Mouse (Mus musculus) kidney, embryonic 16.5 days (tissue): Measurements from ENCODE around the gene Dhrs1. TPM values are rescaled to one million over a fixed set of nuclear protein-coding genes. Genes with fewer than 3 reads are reported as not detected.
A peak's percentile ranks its signal among the peaks of the same experiment; 100 is the strongest.

ENCODE experiments used
- ATAC-seq: fragments of 200-750 bp; cut with Nextera tagmentation; 2 replicates; pipeline ENCODE4 v1.8.0; 2017; ENCODE audit warnings: moderate TSS enrichment; ENCODE audit not compliant: low FRiP score, low TSS enrichment
- H3K27ac ChIP-seq: fragments of 300-500 bp; sonication (generic); 2 replicates; pipeline ENCODE4 v1.5.1; 2014; ENCODE audit warnings: low read length
- H3K27me3 ChIP-seq: fragments of 300-500 bp; sonication (generic); 2 replicates; pipeline ENCODE4 v1.6.1; 2014; ENCODE audit warnings: low read length, control low read depth, mixed read lengths; ENCODE audit not compliant: insufficient read depth
- H3K36me3 ChIP-seq: fragments of 300-500 bp; sonication (generic); 2 replicates; pipeline ENCODE4 v1.6.1; 2014; ENCODE audit warnings: low read length, control low read depth, mixed read lengths; ENCODE audit not compliant: insufficient read depth
- H3K4me1 ChIP-seq: fragments of 300-500 bp; sonication (generic); 2 replicates; pipeline ENCODE4 v1.6.1; 2014; ENCODE audit warnings: low read length, control low read depth, mixed read lengths; ENCODE audit not compliant: insufficient read depth
- H3K4me2 ChIP-seq: fragments of 300-500 bp; sonication (generic); replicated peaks from 2 replicates; pipeline ENCODE4 v1.6.1; 2014; ENCODE audit warnings: low read depth, low read length
- H3K4me3 ChIP-seq: fragments of 300-500 bp; sonication (generic); 2 replicates; pipeline ENCODE4 v1.5.1; 2014; ENCODE audit warnings: mild to moderate bottlenecking, low read length
- H3K9ac ChIP-seq: fragments of 300-500 bp; sonication (generic); replicated peaks from 2 replicates; pipeline ENCODE4 v1.6.1; 2014; ENCODE audit warnings: low read length
- H3K9me3 ChIP-seq: fragments of 300-500 bp; sonication (generic); 2 replicates; pipeline ENCODE4 v1.6.1; 2016; ENCODE audit warnings: low read length, control low read depth
- WGBS: fragments of 180-500 bp; shearing (Covaris S2); extraction: QIAGEN DNeasy Blood & Tissue Kit; methylation state at CpG from one replicate; pipeline ENCODE4 v1.1.7; 2014; 5-methylcytosine and 5-hydroxymethylcytosine counted together
- polyA plus RNA-seq: library from polyadenylated mRNA; unstranded; fragments of >200 nt; fragmentation: Nextera tagmentation; extraction: Ambion mirVana; gene quantifications from 2 replicates; pipeline ENCODE4 v1.2.1, GENCODE M21; 2015

The Dhrs1 gene
- polyA plus RNA-seq, 1 experiment from 2014 or later: 119 TPM

- Histone ChIP-seq H3K36me3 (peaks cover 12% of the 10 kb centered on the region; the same call in 1 of the 2 replicates), H3K4me2 (no peak overlapping the region), H3K27me3 (peaks cover 15% of the 10 kb centered on the region), H3K4me3 (no peak overlapping the region), H3K9me3 (no peaks in the 10 kb centered on the region), H3K4me1 (peaks cover 6% of the 10 kb centered on the region; the same call in 1 of the 2 replicates), H3K9ac (no peak overlapping the region), H3K27ac (no peak overlapping the region)
- WGBS: 40% methylated on average over 6 of the region's 6 CpGs
- ATAC-seq: no peak
Measured at GRCm38 (mm10) chr14:55714893-55715292, 30.6 kb downstream of the Dhrs1 start.

GRCm38 (mm10) chr14:55713729-55714122 is 31.8 kb downstream of the Dhrs1 start, which contains the start of gene Tgm1:
Gene Tgm1 (minus strand): TSS chr14:55713926.
- Histone ChIP-seq H3K4me2 (peak within 1 kb of the TSS; percentile 53), H3K4me1 (peaks cover 6% of the 10 kb centered on the region; the same call in 1 of the 2 replicates), H3K36me3 (peaks cover 8% of the 10 kb centered on the region; the same call in 1 of the 2 replicates), H3K9ac (peak within 1 kb of the TSS; percentile 58; the same call in 1 of the 2 replicates), H3K27ac (0 out of 2 replicates have a peak within 1 kb of the TSS, but pooled peaks have one; percentile 25), H3K4me3 (peak within 1 kb of the TSS; percentile 31), H3K9me3 (no peaks in the 10 kb centered on the region), H3K27me3 (peaks cover 15% of the 10 kb centered on the region)
- WGBS: 25% methylated on average over 4 of the region's 4 CpGs
- ATAC-seq: no peak

GRCm38 (mm10) chr14:55713007-55713728 is 32.3 kb downstream of the Dhrs1 start:
- H3K27ac ChIP-seq: 0 out of 2 replicates have a peak overlapping the region, but pooled peaks have one; percentile 25
- peaks cover 6% of the 10 kb centered on the region; the same call in 1 of the 2 replicates for H3K4me1 ChIP-seq
- ATAC-seq: peak; percentile 47
- 12% methylated on average over 24 of the region's 25 CpGs for WGBS
- peak overlapping the region; percentile 58; the same call in 1 of the 2 replicates for H3K9ac ChIP-seq
- peak overlapping the region; percentile 31 for H3K4me3 ChIP-seq
- peak overlapping the region; percentile 53 for H3K4me2 ChIP-seq
- no peaks in the 10 kb centered on the region for H3K9me3 ChIP-seq
- H3K36me3 ChIP-seq: peaks cover 2% of the 10 kb centered on the region; the same call in 1 of the 2 replicates
- peaks cover 15% of the 10 kb centered on the region for H3K27me3 ChIP-seq

GRCm38 (mm10) chr14:55711786-55712185 is 33.7 kb downstream of the Dhrs1 start:
- Histone ChIP-seq H3K4me2 (no peak overlapping the region), H3K27ac (no peak overlapping the region)

GRCm38 (mm10) chr14:55709509-55709908 is 36.0 kb downstream of the Dhrs1 start:
- no peaks in the 10 kb centered on the region for H3K9me3 ChIP-seq
- ATAC-seq: no peak
- H3K4me1 ChIP-seq: peaks cover 6% of the 10 kb centered on the region; the same call in 1 of the 2 replicates
- WGBS: 89% methylated on average over 4 of the region's 4 CpGs
- H3K4me2 ChIP-seq: no peak overlapping the region
- no peaks in the 10 kb centered on the region for H3K36me3 ChIP-seq
- H3K27me3 ChIP-seq: peaks cover 15% of the 10 kb centered on the region
- H3K4me3 ChIP-seq: no peak overlapping the region
- no peak overlapping the region for H3K9ac ChIP-seq
- no peak overlapping the region for H3K27ac ChIP-seq

More at GRCm38 (mm10) chr14:55711786-55712185, 33.7 kb downstream of the Dhrs1 start:
- no peak for ATAC-seq
- no peaks in the 10 kb centered on the region for H3K9me3 ChIP-seq
- peaks cover 6% of the 10 kb centered on the region; the same call in 1 of the 2 replicates for H3K4me1 ChIP-seq
- H3K9ac ChIP-seq: no peak overlapping the region
- peaks cover 15% of the 10 kb centered on the region for H3K27me3 ChIP-seq
- 80% methylated on average over 7 of the region's 7 CpGs for WGBS
- H3K4me3 ChIP-seq: no peak overlapping the region
- no peaks in the 10 kb centered on the region; the same call in 1 of the 2 replicates for H3K36me3 ChIP-seq

GRCm38 (mm10) chr14:55707397-55707796 is 38.1 kb downstream of the Dhrs1 start:
- H3K4me3 ChIP-seq: no peak overlapping the region
- H3K27ac ChIP-seq: no peak overlapping the region
- H3K9ac ChIP-seq: no peak overlapping the region
- H3K4me2 ChIP-seq: no peak overlapping the region
- no peaks in the 10 kb centered on the region for H3K36me3 ChIP-seq
- WGBS: 85% methylated on average over 5 of the region's 5 CpGs
- no peaks in the 10 kb centered on the region for H3K9me3 ChIP-seq
- no peak for ATAC-seq
- H3K27me3 ChIP-seq: peaks cover 4% of the 10 kb centered on the region
- peaks cover 6% of the 10 kb centered on the region; the same call in 1 of the 2 replicates for H3K4me1 ChIP-seq

GRCm38 (mm10) chr14:55706051-55706600 is 39.4 kb downstream of the Dhrs1 start:
- no peaks in the 10 kb centered on the region for H3K27me3 ChIP-seq
- ATAC-seq: no peak
- H3K4me1 ChIP-seq: peaks cover 6% of the 10 kb centered on the region; the same call in 1 of the 2 replicates
- H3K36me3 ChIP-seq: no peaks in the 10 kb centered on the region
- H3K27ac ChIP-seq: no peak overlapping the region
- H3K4me3 ChIP-seq: no peak overlapping the region
- no peak overlapping the region for H3K4me2 ChIP-seq
- no peaks in the 10 kb centered on the region for H3K9me3 ChIP-seq
- 90% methylated on average over 8 of the region's 8 CpGs for WGBS
- no peak overlapping the region for H3K9ac ChIP-seq

- 36% methylated on average over 6 of the region's 6 CpGs for WGBS
- Histone ChIP-seq H3K4me2 (no peak overlapping the region), H3K9ac (no peak overlapping the region), H3K4me1 (peaks cover 16% of the 10 kb centered on the region; the same call in 1 of the 2 replicates), H3K9me3 (no peaks in the 10 kb centered on the region), H3K4me3 (no peak overlapping the region), H3K36me3 (no peaks in the 10 kb centered on the region), H3K27me3 (no peaks in the 10 kb centered on the region), H3K27ac (no peak overlapping the region)
- no peak for ATAC-seq
Measured at GRCm38 (mm10) chr14:55702761-55703160, 42.7 kb downstream of the Dhrs1 start.

- Histone ChIP-seq H3K4me3 (no peak overlapping the region), H3K9ac (no peak overlapping the region), H3K9me3 (no peaks in the 10 kb centered on the region), H3K36me3 (no peaks in the 10 kb centered on the region), H3K4me2 (no peak overlapping the region), H3K4me1 (peaks cover 16% of the 10 kb centered on the region; the same call in 1 of the 2 replicates), H3K27ac (no peak overlapping the region), H3K27me3 (no peaks in the 10 kb centered on the region)
- peak; percentile 71 for ATAC-seq
- 30% methylated on average over 9 of the region's 9 CpGs for WGBS
Measured at GRCm38 (mm10) chr14:55701131-55701530, 44.4 kb downstream of the Dhrs1 start.
